Mouse (Mus musculus) 416B (cell line): ENCODE measurements at regions not wholly inside any gene's neighbourhood (a gene's known extent, or its start where the extent isn't known, plus 50 kb on each side); places are given as distances from the start of the nearest gene placed in this dataset.

Experiments used
- DNase-seq: peaks from one replicate; pipeline ENCODE4 v3.0.0; 2011; ENCODE audit warnings: low read depth

GRCm38 (mm10) chr1:159398643-159399042 is 124.9 kb upstream of the Tnr start:
- DNase-seq, result no peak

GRCm38 (mm10) chr1:159406317-159406716 is 117.3 kb upstream of the Tnr start:
- no peak for DNase-seq

GRCm38 (mm10) chr1:159406781-159407180 is 116.8 kb upstream of the Tnr start:
- DNase-seq, result no peak

GRCm38 (mm10) chr1:159413374-159413773 is 110.2 kb upstream of the Tnr start:
- DNase-seq, result no peak

- no peak for DNase-seq
Measured at GRCm38 (mm10) chr1:159415656-159416055, 107.9 kb upstream of the Tnr start.

- DNase-seq, result no peak
Measured at GRCm38 (mm10) chr1:159417176-159417575, 106.4 kb upstream of the Tnr start.

GRCm38 (mm10) chr1:159419301-159419965 is 104.1 kb upstream of the Tnr start:
- DNase-seq, result no peak

- DNase-seq, result no peak
Measured at GRCm38 (mm10) chr1:159420189-159420588, 103.4 kb upstream of the Tnr start.

- no peak for DNase-seq
Measured at GRCm38 (mm10) chr1:159423694-159424093, 99.9 kb upstream of the Tnr start.

- DNase-seq, result no peak
Measured at GRCm38 (mm10) chr1:159429926-159430325, 93.6 kb upstream of the Tnr start.

GRCm38 (mm10) chr1:159433521-159433920 is 90.0 kb upstream of the Tnr start:
- DNase-seq, result no peak

GRCm38 (mm10) chr1:159440770-159441169 is 82.8 kb upstream of the Tnr start:
- DNase-seq, result no peak

- DNase-seq, result no peak
Measured at GRCm38 (mm10) chr1:159444093-159444492, 79.5 kb upstream of the Tnr start.

- DNase-seq, result no peak
Measured at GRCm38 (mm10) chr1:159445465-159445864, 78.1 kb upstream of the Tnr start.

GRCm38 (mm10) chr1:159451462-159451861 is 72.1 kb upstream of the Tnr start:
- no peak for DNase-seq

- DNase-seq, result no peak
Measured at GRCm38 (mm10) chr1:159460876-159461275, 62.7 kb upstream of the Tnr start.

GRCm38 (mm10) chr1:159470941-159471340 is 52.6 kb upstream of the Tnr start:
- DNase-seq, result peak; percentile 59
